Mouse (Mus musculus) spleen, postnatal 14 days (tissue): ENCODE results near the gene Pnmal1.
A peak's percentile ranks its signal among the peaks of the same experiment; 100 is the strongest.

Experiments used
- DNase-seq, 2 experiments: peaks; one replicate each; pipeline ENCODE4 v3.0.0; 2021 to 2022; ENCODE audit warnings: low spot score in 2 of 2

The Pnmal1 gene

DNA sequence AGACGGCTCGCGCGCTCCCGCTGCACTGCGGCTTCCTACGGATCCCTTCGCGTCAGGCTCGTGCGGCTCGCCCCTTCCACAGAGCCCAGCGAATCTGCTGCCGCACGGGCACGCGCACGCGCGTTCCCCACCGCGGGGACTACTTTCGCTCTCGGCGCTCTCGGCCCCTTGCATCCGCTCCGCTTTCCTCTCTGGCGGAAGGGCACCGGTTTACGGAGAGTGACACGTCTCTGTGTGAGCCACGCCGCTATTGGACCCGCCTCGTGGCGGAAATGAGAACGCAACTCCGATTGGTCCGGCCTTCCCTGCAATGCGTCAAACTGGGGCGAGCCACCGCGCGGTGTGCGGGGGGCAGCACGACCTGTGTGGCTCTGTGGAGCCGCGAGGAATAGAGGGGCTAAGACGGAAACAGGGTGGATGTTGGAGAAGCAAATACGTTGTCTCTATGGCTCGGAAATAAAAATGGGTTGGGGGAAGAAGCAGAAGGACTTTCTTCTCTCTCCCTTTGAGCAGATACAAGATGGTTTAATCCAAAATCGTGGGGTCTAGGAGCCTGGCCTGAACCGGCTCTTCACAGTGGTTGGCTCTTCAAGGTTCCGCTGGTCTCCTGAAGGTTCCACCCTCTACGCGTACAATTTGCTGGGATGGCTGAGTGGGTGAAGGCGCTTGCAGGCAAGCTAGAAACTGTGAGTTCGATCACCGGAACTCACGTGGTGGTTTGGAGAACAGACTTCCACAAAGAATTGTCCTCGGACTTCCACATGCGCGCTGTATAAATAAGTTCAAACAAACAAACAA, 35.2 kb upstream of the Pnmal1 start, which contains the start of gene Calm3:
TSS of gene Calm3 (minus strand) at position 78 of the 798 bp plus-strand sequence.
- peak; percentile 99 for DNase-seq

DNA sequence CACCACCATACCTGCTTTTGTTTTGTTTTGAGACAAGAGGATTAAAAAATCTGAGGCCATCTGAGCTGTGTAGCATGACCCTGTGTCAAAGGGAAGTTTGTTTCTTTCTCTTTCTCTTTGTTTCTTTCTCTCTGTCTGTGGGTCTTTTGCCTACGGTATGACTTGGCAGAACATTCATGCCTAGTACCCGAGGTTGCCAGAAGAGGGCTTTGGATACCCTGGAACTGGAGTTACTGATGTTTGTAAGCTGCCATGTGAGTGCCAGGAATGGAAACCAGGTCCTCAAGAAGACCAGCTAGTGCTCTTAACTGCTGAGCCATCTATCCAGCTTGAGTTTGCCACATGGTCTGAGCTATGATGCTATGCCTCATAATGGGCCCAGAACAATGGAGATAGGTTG, 31.1 kb upstream of the Pnmal1 start:
- DNase-seq, result no peak

DNA sequence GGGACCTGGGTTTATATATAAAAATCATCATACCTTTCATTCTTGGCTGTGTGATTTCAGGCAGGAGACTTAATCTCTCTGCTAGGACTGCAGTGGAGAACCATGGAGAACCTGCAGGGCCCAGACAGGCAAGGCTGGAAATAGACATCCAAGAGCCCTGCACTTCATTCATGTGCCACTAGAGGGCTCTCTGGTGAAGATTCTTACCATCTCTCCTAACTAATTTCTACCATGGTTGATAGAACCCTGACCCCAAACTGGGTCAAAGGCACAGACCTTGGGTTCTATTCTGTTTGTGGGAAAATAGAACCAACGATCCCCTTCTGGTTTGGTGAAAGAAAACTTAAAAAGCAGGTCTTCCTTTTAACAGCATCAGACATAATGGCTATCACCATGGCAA, 28.6 kb upstream of the Pnmal1 start:
- DNase-seq, result peak; percentile 39 to 67

- peak; percentile 52 to 76 for DNase-seq
These were observed 27.4 kb upstream of the Pnmal1 start for GRCm38 (mm10) chr7:16931968-16932627.

- no peak for DNase-seq
These were observed 26.5 kb upstream of the Pnmal1 start for GRCm38 (mm10) chr7:16932704-16933577.

- DNase-seq, result no peak
These were observed 22.2 kb upstream of the Pnmal1 start for GRCm38 (mm10) chr7:16937312-16937711.

DNA sequence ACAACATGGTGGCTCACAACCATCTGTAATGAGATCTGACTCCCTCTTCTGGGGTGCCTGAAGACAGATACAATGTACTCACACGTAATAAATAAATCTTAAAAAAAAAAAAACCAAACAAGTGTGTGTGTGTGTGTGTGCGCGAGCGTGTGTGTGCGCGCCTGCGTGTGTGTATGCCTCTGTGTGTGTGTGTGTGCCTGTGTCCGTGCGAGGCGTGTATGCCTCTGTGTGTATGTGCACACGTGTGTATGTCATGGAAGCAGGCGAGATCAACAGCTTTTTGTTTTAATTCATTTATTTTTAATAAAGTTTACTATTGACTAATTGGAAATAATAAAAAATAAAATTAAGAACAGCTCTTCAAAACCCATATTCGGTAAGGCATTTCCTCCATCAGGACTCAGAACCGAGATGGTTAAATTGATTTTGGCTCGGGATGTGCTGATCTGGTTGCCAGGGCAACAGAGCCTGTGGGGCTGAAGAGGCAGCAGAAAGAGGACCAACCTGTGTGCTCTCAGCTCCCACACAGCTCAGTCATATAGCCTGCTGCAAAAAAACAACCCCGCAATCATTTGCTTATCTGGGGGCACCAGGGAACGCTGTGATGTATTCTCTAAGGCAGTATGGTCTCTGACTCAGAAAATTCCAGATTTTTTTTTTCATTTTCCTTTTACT, 21.2 kb upstream of the Pnmal1 start:
- no peak for DNase-seq

- no peak for DNase-seq
These were observed 19.2 kb upstream of the Pnmal1 start for GRCm38 (mm10) chr7:16940292-16940691.

- DNase-seq, result no peak
These were observed 16.6 kb upstream of the Pnmal1 start for GRCm38 (mm10) chr7:16942861-16943260.

DNA sequence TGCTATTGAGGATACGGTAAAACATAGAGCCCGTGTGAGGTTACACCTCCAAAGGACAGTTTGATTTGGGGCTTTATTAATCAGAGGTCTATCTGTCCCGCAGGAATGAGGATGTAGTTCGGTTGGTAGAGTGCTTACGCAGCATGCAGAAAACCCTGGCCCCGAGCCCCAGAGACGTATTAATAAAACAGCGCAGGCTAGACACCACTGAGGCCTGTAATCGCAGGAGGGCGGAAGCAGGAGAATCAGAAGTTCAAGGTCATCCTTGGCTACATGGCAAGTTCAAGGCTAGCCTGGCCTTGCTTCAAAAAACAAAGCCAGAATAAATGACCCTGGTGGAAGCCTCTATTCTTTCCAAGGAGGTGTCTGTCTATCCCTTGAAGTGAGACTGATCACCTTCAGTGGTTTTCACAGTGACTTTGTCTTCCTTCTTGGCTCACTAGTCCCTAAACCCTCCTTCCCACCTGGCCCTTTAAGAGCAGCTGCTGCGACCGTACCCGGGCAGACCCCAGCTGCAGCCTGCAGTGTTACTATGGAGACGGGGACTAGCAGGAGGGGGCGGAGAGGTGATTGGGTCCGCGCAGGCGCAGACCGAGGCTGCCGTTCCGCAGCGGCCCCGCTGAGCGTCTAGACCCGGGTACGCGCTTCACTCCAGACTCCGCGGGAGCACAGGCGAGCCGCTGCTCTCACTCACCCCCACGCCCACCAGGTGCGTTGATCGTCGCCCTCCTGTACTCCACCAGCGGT, 15.2 kb upstream of the Pnmal1 start, which contains the start of gene Pnmal2:
TSS of gene Pnmal2 (plus strand) at position 622 of the 747 bp plus-strand sequence.
- DNase-seq, result peak; percentile 39 to 48

DNA sequence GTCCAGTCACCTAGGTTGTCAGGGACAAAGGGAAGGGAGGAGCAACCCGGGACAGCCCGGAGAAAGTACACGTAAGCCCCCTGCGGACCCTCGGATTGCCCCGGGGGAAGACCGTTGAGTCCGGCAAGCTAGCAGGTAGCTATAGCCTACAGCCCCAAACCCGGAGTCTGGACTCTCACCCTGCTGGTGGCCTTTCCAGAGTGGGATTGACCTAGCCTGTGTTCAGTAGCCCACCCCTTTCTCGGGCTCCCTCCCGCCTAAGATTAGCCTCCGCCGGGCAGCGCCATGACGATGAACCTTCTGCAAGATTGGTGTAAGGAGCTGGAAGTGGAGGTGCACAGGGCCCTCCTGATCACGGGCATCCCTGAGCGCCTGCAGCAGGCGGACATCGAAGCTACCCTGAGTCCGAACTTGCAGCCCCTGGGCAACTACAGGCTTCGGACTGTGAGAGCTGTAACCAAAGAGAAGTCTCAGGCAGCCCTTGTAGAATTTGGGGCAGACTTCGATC, 14.6 kb upstream of the Pnmal1 start:
- DNase-seq, result no peak

- DNase-seq, result no peak
These were observed 14.1 kb upstream of the Pnmal1 start for GRCm38 (mm10) chr7:16945419-16945818.

- no peak for DNase-seq
These were observed 12.8 kb upstream of the Pnmal1 start for GRCm38 (mm10) chr7:16946441-16947348.

DNA sequence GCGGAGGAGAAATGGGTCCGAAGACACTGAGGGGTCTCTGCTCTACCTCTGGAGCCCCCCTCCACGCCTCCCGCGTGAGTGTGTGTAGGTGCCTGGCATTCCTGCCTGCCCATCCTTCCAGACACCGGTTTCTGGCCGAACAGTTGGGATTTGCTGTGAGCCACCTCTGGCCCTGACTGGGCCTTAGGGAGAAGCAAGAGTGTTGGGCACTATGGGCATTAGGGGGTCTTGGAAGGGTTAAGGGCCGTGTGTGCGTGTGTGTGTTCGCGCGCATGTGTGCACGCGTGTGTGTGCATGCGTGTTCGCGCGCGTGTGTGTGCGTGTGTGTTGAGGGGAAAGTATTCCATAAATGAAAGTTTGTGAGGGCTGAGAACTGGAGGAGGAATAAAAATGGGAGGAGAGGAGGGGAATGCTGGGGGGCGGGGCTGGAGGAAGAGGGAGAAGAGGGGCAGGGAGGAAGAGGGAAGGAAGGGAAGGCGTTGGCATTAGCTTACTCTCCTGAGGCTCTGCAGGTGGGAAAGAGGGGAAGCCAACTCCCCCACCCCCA, 12.1 kb upstream of the Pnmal1 start:
- DNase-seq, result no peak

DNA sequence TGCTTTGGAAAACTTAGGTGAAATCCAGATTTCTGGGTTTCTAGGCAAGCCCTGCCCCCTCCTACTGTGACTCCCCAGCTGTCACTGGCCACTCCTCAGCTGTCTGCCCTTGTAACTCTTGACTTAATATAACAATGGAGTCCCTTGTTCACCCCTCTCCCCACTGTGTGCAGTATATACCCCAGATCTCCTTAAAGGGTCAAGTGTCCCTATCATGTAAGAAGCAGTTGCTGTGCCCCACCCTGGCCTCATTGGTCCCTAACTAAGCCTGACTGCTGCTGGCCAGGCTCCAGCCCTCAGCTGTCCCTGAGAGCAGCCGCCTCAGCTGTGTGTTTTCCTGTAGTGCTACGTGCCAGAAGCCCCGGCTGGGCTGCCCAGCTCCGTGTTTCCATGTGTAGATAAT, 11.5 kb upstream of the Pnmal1 start:
- no peak for DNase-seq

- no peak for DNase-seq
These were observed 10.5 kb upstream of the Pnmal1 start for GRCm38 (mm10) chr7:16948923-16949458.

- peak; percentile 35 to 57 for DNase-seq
These were observed 9.3 kb upstream of the Pnmal1 start for GRCm38 (mm10) chr7:16949908-16950841.
